Mouse (Mus musculus): ENCODE measurements around the gene Socs3. TPM values are rescaled to one million over a fixed set of nuclear protein-coding genes. Genes with fewer than 3 reads are reported as not detected.

Gene Socs3
- polyA plus RNA-seq, 1 experiment from 2014 or later: 11.7 TPM

- ATAC-seq: no peak
- Histone ChIP-seq H3K27ac (ENCODE audit: low read length) (no peak overlapping the region), H3K4me2 (ENCODE audit: low read length) (no peak overlapping the region), H3K9me3 (ENCODE audit: control insufficient read depth, low read length) (no peaks in the 10 kb centered on the region), H3K4me1 (replicated peaks; ENCODE audit: control insufficient read depth, insufficient read depth, low read length) (peaks cover 20% of the 10 kb centered on the region), H3K27me3 (replicated peaks; ENCODE audit: control insufficient read depth, insufficient read depth, low read length) (0 out of 2 replicates have a peak, but pooled peaks cover 3% of the 10 kb centered on the region), H3K9ac (replicated peaks; ENCODE audit: low read depth, low read length) (no peak overlapping the region), H3K36me3 (ENCODE audit: control insufficient read depth, insufficient read depth) (no peaks in the 10 kb centered on the region), H3K4me3 (replicated peaks; ENCODE audit: low read length) (no peak overlapping the region)
- 81% methylated on average over 6 of the region's 6 CpGs for WGBS
Measured at GRCm38 (mm10) chr11:117951391-117951790, 18.5 kb downstream of the Socs3 start.

DNA sequence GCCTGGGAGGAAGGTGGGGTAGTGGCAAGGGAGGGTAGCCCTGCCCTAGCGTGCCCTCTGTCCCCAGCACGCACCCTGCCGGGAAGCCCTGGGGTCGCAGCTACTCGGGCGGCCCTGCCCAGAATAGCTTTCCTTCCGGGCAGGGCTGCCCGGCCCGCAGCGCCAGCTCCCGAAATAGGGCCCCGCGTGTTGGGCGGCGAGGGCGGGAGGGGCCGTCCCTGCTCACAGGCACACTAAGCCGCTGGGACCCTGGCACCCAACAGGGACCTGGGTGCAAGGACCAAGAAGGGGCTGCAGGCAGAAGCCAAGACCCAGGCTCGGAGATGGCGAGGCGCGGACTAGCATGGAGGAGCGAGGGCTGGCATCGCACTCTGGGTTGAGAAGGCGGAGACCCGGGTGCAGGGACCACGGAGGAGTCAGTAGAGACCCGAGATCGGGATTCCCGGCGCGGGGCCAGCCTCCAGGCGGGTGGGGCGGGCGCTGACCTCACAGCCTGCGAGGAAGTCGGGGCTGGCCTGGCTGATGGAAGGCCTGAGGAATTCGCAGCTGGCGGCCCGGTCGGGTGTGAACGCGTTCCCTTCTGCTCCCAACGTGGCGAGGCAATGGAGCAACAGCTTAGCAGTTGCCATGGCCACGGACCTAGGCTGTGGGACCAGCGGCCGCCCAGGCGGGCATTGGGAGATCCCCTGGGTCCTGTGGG lies 20.3 kb downstream of the Socs3 start:
- H3K4me2 ChIP-seq (ENCODE audit: low read length): peak overlapping the region; percentile 65
- ATAC-seq: peak; percentile 80
- WGBS: 2% methylated on average over 41 of the region's 49 CpGs

GRCm38 (mm10) chr11:117946996-117947419 lies 22.8 kb downstream of the Socs3 start:
- Histone ChIP-seq H3K9ac (replicated peaks; ENCODE audit: low read depth, low read length) (no peak overlapping the region), H3K4me1 (replicated peaks; ENCODE audit: control insufficient read depth, insufficient read depth, low read length) (peaks cover 10% of the 10 kb centered on the region), H3K4me3 (replicated peaks; ENCODE audit: low read length) (no peak overlapping the region), H3K9me3 (ENCODE audit: control insufficient read depth, low read length) (no peaks in the 10 kb centered on the region), H3K36me3 (ENCODE audit: control insufficient read depth, insufficient read depth) (no peaks in the 10 kb centered on the region), H3K27ac (ENCODE audit: low read length) (no peak overlapping the region), H3K27me3 (replicated peaks; ENCODE audit: control insufficient read depth, insufficient read depth, low read length) (0 out of 2 replicates have a peak, but pooled peaks cover 3% of the 10 kb centered on the region), H3K4me2 (ENCODE audit: low read length) (no peak overlapping the region)
- WGBS: 82% methylated on average over 10 of the region's 10 CpGs
- no peak for ATAC-seq

More for the DNA sequence above, 20.3 kb downstream of the Socs3 start:
- H3K4me3 ChIP-seq (replicated peaks; ENCODE audit: low read length): peak overlapping the region; percentile 33
- 0 out of 2 replicates have a peak, but pooled peaks cover 3% of the 10 kb centered on the region for H3K27me3 ChIP-seq (replicated peaks; ENCODE audit: control insufficient read depth, insufficient read depth, low read length)
- H3K27ac ChIP-seq (ENCODE audit: low read length): no peak overlapping the region
- H3K9me3 ChIP-seq (ENCODE audit: control insufficient read depth, low read length): no peaks in the 10 kb centered on the region
- H3K9ac ChIP-seq (replicated peaks; ENCODE audit: low read depth, low read length): peak overlapping the region; percentile 53
- H3K4me1 ChIP-seq (replicated peaks; ENCODE audit: control insufficient read depth, insufficient read depth, low read length): peaks cover 17% of the 10 kb centered on the region
- no peaks in the 10 kb centered on the region for H3K36me3 ChIP-seq (ENCODE audit: control insufficient read depth, insufficient read depth)

- WGBS: 86% methylated on average over 11 of the region's 11 CpGs
- Histone ChIP-seq H3K4me3 (replicated peaks; ENCODE audit: low read length) (no peak overlapping the region), H3K4me1 (replicated peaks; ENCODE audit: control insufficient read depth, insufficient read depth, low read length) (peaks cover 15% of the 10 kb centered on the region), H3K4me2 (ENCODE audit: low read length) (no peak overlapping the region), H3K9me3 (ENCODE audit: control insufficient read depth, low read length) (no peaks in the 10 kb centered on the region), H3K27ac (ENCODE audit: low read length) (no peak overlapping the region), H3K9ac (replicated peaks; ENCODE audit: low read depth, low read length) (no peak overlapping the region), H3K36me3 (ENCODE audit: control insufficient read depth, insufficient read depth) (no peaks in the 10 kb centered on the region), H3K27me3 (replicated peaks; ENCODE audit: control insufficient read depth, insufficient read depth, low read length) (0 out of 2 replicates have a peak, but pooled peaks cover 3% of the 10 kb centered on the region)
- no peak for ATAC-seq
Measured at GRCm38 (mm10) chr11:117946195-117946979, 23.5 kb downstream of the Socs3 start.

GRCm38 (mm10) chr11:117941848-117942247 lies 28.0 kb downstream of the Socs3 start:
- no peaks in the 10 kb centered on the region for H3K27me3 ChIP-seq (replicated peaks; ENCODE audit: control insufficient read depth, insufficient read depth, low read length)
- 35% methylated on average over 4 of the region's 4 CpGs for WGBS
- H3K9ac ChIP-seq (replicated peaks; ENCODE audit: low read depth, low read length): no peak overlapping the region
- H3K4me1 ChIP-seq (replicated peaks; ENCODE audit: control insufficient read depth, insufficient read depth, low read length): peaks cover 26% of the 10 kb centered on the region
- H3K27ac ChIP-seq (ENCODE audit: low read length): no peak overlapping the region
- no peaks in the 10 kb centered on the region for H3K9me3 ChIP-seq (ENCODE audit: control insufficient read depth, low read length)
- no peaks in the 10 kb centered on the region for H3K36me3 ChIP-seq (ENCODE audit: control insufficient read depth, insufficient read depth)
- no peak for ATAC-seq
- no peak overlapping the region for H3K4me2 ChIP-seq (ENCODE audit: low read length)
- no peak overlapping the region for H3K4me3 ChIP-seq (replicated peaks; ENCODE audit: low read length)

- H3K4me1 ChIP-seq (replicated peaks; ENCODE audit: control insufficient read depth, insufficient read depth, low read length): peaks cover 27% of the 10 kb centered on the region
- H3K36me3 ChIP-seq (ENCODE audit: control insufficient read depth, insufficient read depth): no peaks in the 10 kb centered on the region
- H3K27me3 ChIP-seq (replicated peaks; ENCODE audit: control insufficient read depth, insufficient read depth, low read length): no peaks in the 10 kb centered on the region
- no peak overlapping the region for H3K4me2 ChIP-seq (ENCODE audit: low read length)
- no peak overlapping the region for H3K4me3 ChIP-seq (replicated peaks; ENCODE audit: low read length)
- no peaks in the 10 kb centered on the region for H3K9me3 ChIP-seq (ENCODE audit: control insufficient read depth, low read length)
- WGBS: 88% methylated on average over 8 of the region's 8 CpGs
- H3K27ac ChIP-seq (ENCODE audit: low read length): no peak overlapping the region
- ATAC-seq: no peak
- no peak overlapping the region for H3K9ac ChIP-seq (replicated peaks; ENCODE audit: low read depth, low read length)
Measured at GRCm38 (mm10) chr11:117941325-117941834, 28.5 kb downstream of the Socs3 start.

- Histone ChIP-seq H3K4me2 (ENCODE audit: low read length) (no peak overlapping the region), H3K4me3 (replicated peaks; ENCODE audit: low read length) (no peak overlapping the region), H3K4me1 (replicated peaks; ENCODE audit: control insufficient read depth, insufficient read depth, low read length) (peaks cover 29% of the 10 kb centered on the region), H3K9me3 (ENCODE audit: control insufficient read depth, low read length) (no peaks in the 10 kb centered on the region), H3K36me3 (ENCODE audit: control insufficient read depth, insufficient read depth) (no peaks in the 10 kb centered on the region), H3K27ac (ENCODE audit: low read length) (no peak overlapping the region), H3K9ac (replicated peaks; ENCODE audit: low read depth, low read length) (no peak overlapping the region), H3K27me3 (replicated peaks; ENCODE audit: control insufficient read depth, insufficient read depth, low read length) (no peaks in the 10 kb centered on the region)
- WGBS: 85% methylated on average over 6 of the region's 6 CpGs
- no peak for ATAC-seq
Measured at GRCm38 (mm10) chr11:117940881-117941280, 29.0 kb downstream of the Socs3 start.

- Histone ChIP-seq H3K27me3 (replicated peaks; ENCODE audit: control insufficient read depth, insufficient read depth, low read length) (no peaks in the 10 kb centered on the region), H3K4me2 (ENCODE audit: low read length) (peak overlapping the region; percentile 36), H3K4me1 (replicated peaks; ENCODE audit: control insufficient read depth, insufficient read depth, low read length) (peaks cover 29% of the 10 kb centered on the region), H3K9me3 (ENCODE audit: control insufficient read depth, low read length) (no peaks in the 10 kb centered on the region), H3K27ac (ENCODE audit: low read length) (peak overlapping the region; percentile 84), H3K4me3 (replicated peaks; ENCODE audit: low read length) (peak overlapping the region; percentile 5; the same call in 1 of the 2 replicates), H3K36me3 (ENCODE audit: control insufficient read depth, insufficient read depth) (no peaks in the 10 kb centered on the region), H3K9ac (replicated peaks; ENCODE audit: low read depth, low read length) (0 out of 2 replicates have a peak overlapping the region, but pooled peaks have one; percentile 9)
- ATAC-seq: peak; percentile 88
- WGBS: 0% methylated on average over 7 of the region's 7 CpGs
Measured at GRCm38 (mm10) chr11:117939741-117940285, 30.0 kb downstream of the Socs3 start.

Data from forebrain, embryonic 16.5 days (tissue).